Mouse (Mus musculus) ES-E14 (cell line): Measurements from ENCODE around the gene Nr2e1. TPM values are rescaled to one million over a fixed set of nuclear protein-coding genes. Genes with fewer than 3 reads are reported as not detected.
A peak's percentile ranks its signal among the peaks of the same experiment; 100 is the strongest.

Experiments used
- DNase-seq: peaks from one replicate; pipeline ENCODE4 v3.0.0-alpha.2; 2013; ENCODE audit warnings: low read depth, low spot score
- H3K27ac ChIP-seq: 2 replicates; pipeline ENCODE4 v1.5.1; 2012; ENCODE audit warnings: low read depth, mild to moderate bottlenecking, low read length, moderate library complexity, mixed read lengths; ENCODE audit not compliant: poor library complexity, insufficient read depth, severe bottlenecking
- H3K36me3 ChIP-seq: 2 replicates; pipeline ENCODE4 v1.6.1; 2012; ENCODE audit warnings: mild to moderate bottlenecking, low read length, moderate library complexity, mixed read lengths; ENCODE audit not compliant: control insufficient read depth, poor library complexity, insufficient read depth, severe bottlenecking
- H3K4me1 ChIP-seq, 2 experiments: fragments of 150-350 bp in 1 of 2; sonication (generic) in 1 of 2; 2 replicates each; pipeline ENCODE4 v1.6.1; 2012; ENCODE audit warnings: low read length in 2 of 2, mild to moderate bottlenecking in 1 of 2, mixed read lengths in 1 of 2; ENCODE audit not compliant: control insufficient read depth in 2 of 2, insufficient read depth in 2 of 2, poor library complexity in 1 of 2
- H3K4me3 ChIP-seq, 2 experiments: fragments of 150-350 bp in 1 of 2; sonication (generic) in 1 of 2; 2 replicates each; pipeline ENCODE4 v1.5.1; 2012; ENCODE audit warnings: low read length in 2 of 2, low read depth in 1 of 2, mild to moderate bottlenecking in 1 of 2, mixed read lengths in 1 of 2; ENCODE audit not compliant: insufficient read depth in 1 of 2, poor library complexity in 1 of 2, severe bottlenecking in 1 of 2
- H3K9ac ChIP-seq: 2 replicates; pipeline ENCODE4 v1.6.1; 2012; ENCODE audit warnings: low read depth, mild to moderate bottlenecking, low read length, mixed read lengths; ENCODE audit not compliant: poor library complexity, insufficient read depth, severe bottlenecking
- H3K9me3 ChIP-seq: fragments of 150-350 bp; sonication (generic); 2 replicates; pipeline ENCODE4 v1.6.1; 2012; ENCODE audit warnings: low read depth, mild to moderate bottlenecking, low read length; ENCODE audit not compliant: control insufficient read depth, insufficient read depth
- CHD2 ChIP-seq: IDR thresholded peaks from 2 replicates; pipeline ENCODE4 v1.6.1; 2014; ENCODE audit warnings: mild to moderate bottlenecking, low read depth, low read length, inconsistent platforms
- HCFC1 ChIP-seq: IDR thresholded peaks from 2 replicates; pipeline ENCODE4 v1.6.1; 2012; ENCODE audit warnings: low read length, inconsistent platforms, borderline replicate concordance; ENCODE audit not compliant: insufficient read depth
- MAFK ChIP-seq: IDR thresholded peaks from 2 replicates; pipeline ENCODE4 v1.6.1; 2014; ENCODE audit warnings: mild to moderate bottlenecking, low read depth, low read length, inconsistent platforms; ENCODE audit not compliant: insufficient read depth
- ZC3H11A ChIP-seq: IDR thresholded peaks from 2 replicates; pipeline ENCODE4 v1.6.1; 2012; ENCODE audit warnings: low read depth, mild to moderate bottlenecking, inconsistent platforms, low read length, borderline replicate concordance
- ZNF384 ChIP-seq: IDR thresholded peaks from 2 replicates; pipeline ENCODE4 v1.6.1; 2012; ENCODE audit warnings: low read depth, low read length, inconsistent platforms
- in situ Hi-C, 2 experiments: fragments of 600-800 bp; cut with MboI; formaldehyde crosslinking; loops; one replicate each; pipeline ENCODE4 v1.15.1; 2025; ENCODE audit warnings: low sequenced_read_pairs in 2 of 2, inconsistent platforms in 1 of 2; ENCODE audit not compliant: unreplicated experiment in 2 of 2
- total RNA-seq: library from RNA; depleted of rRNA; stranded (reverse); fragments of 300-350 nt; gene quantifications from 2 replicates; pipeline ENCODE4 v1.2.3, GENCODE M21; 2012

Nr2e1 gene
- total RNA-seq, 1 experiment = not detected

GRCm38 (mm10) chr10:42625907-42626306 lies 42.5 kb upstream of the Nr2e1 start:
- Histone ChIP-seq H3K36me3 (no peaks in the 10 kb centered on the region), H3K9me3 (no peaks in the 10 kb centered on the region), H3K9ac (no peak overlapping the region), H3K4me1 (no peaks in the 10 kb centered on the region), H3K4me3 (no peak overlapping the region), H3K27ac (no peak overlapping the region)
- DNase-seq = no peak
- TF ChIP-seq HCFC1 (no peak), ZC3H11A (no peak), MAFK (no peak), ZNF384 (no peak), CHD2 (no peak)
- in situ Hi-C loops = no loop called here

GRCm38 (mm10) chr10:42618291-42618690 lies 34.9 kb upstream of the Nr2e1 start:
- Histone ChIP-seq H3K4me3 (no peak overlapping the region), H3K36me3 (no peaks in the 10 kb centered on the region), H3K27ac (no peak overlapping the region), H3K9ac (no peak overlapping the region), H3K4me1 (no peaks in the 10 kb centered on the region), H3K9me3 (no peaks in the 10 kb centered on the region)
- in situ Hi-C loops = loop anchor here in 1 of 2 experiments (25.0 kb wide), 1 partner anchor 306 kb away; no protein-coding TSS in a partner anchor
- no peak for DNase-seq
- TF ChIP-seq ZNF384 = no peak
- TF ChIP-seq MAFK = peak; percentile 87

DNA sequence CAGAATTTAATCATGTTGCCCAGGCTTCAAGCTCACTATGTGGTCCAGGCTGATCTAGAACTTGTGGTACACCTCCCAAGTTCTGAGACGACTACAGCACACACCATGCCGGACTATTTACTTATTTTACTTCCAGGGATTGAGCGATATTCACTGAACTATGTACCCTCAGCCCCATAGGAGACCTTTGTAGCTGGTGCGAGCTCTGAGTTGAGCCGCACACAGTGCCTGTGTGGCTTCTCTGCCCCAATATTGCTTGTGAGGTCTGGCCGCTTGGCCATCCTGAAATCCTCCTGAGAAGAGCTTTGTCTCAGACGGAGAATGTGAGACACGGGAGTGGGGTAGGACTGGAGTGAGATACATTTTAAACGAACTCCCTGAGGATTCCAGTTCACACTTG lies 31.3 kb upstream of the Nr2e1 start:
- Histone ChIP-seq H3K27ac (no peak overlapping the region), H3K9ac (no peak overlapping the region), H3K4me1 (no peaks in the 10 kb centered on the region), H3K9me3 (no peaks in the 10 kb centered on the region), H3K4me3 (no peak overlapping the region), H3K36me3 (no peaks in the 10 kb centered on the region)
- TF ChIP-seq MAFK (no peak), CHD2 (no peak), ZNF384 (no peak), HCFC1 (no peak), ZC3H11A (no peak)
- in situ Hi-C loops = loop anchor here in 1 of 2 experiments (25.0 kb wide), 1 partner anchor 302 kb away; no protein-coding TSS in a partner anchor
- DNase-seq = no peak

- H3K4me1 ChIP-seq = no peaks in the 10 kb centered on the region
- no peaks in the 10 kb centered on the region for H3K36me3 ChIP-seq
- DNase-seq = peak; percentile 54
- in situ Hi-C loops = loop anchor here in 1 of 2 experiments (25.0 kb wide), 1 partner anchor 302 kb away; no protein-coding TSS in a partner anchor
- peak overlapping the region; percentile 16 to 40; a peak in 3 of 4 replicates for H3K4me3 ChIP-seq
- H3K9ac ChIP-seq = no peak overlapping the region; the same call in 1 of the 2 replicates
- TF ChIP-seq ZC3H11A (no peak), CHD2 (no peak), HCFC1 (no peak), MAFK (no peak), ZNF384 (no peak)
- H3K27ac ChIP-seq = no peak overlapping the region
- no peaks in the 10 kb centered on the region for H3K9me3 ChIP-seq
Measured at GRCm38 (mm10) chr10:42613639-42614381, 30.4 kb upstream of the Nr2e1 start.
